Mouse (Mus musculus): ENCODE measurements at regions not wholly inside any gene's neighbourhood (a gene's known extent, or its start where the extent isn't known, plus 50 kb on each side); places are given as distances from the start of the nearest gene placed in this dataset.

- TF ChIP-seq CTCF (IDR thresholded peaks at IDR 0.05) (no peak), POLR2A (IDR thresholded peaks at IDR 0.05; ENCODE audit: insufficient read depth, low read depth, low read length) (no peak), EP300 (IDR thresholded peaks at IDR 0.05; ENCODE audit: insufficient read depth, low read depth, low read length) (0 out of 2 replicates have a peak, but pooled peaks have one; percentile 49)
Measured at GRCm38 (mm10) chr17:67566216-67566615, 66.3 kb downstream of the Lrrc30 start.
